Mouse (Mus musculus) right cerebral cortex, postnatal 4 days (tissue): ENCODE data around the gene Abhd12b.
A peak's percentile ranks its signal among the peaks of the same experiment; 100 is the strongest.

ENCODE experiments used
- DNase-seq: peaks from one replicate; pipeline ENCODE4 v3.0.0-alpha.2; 2022

Abhd12b gene

DNA sequence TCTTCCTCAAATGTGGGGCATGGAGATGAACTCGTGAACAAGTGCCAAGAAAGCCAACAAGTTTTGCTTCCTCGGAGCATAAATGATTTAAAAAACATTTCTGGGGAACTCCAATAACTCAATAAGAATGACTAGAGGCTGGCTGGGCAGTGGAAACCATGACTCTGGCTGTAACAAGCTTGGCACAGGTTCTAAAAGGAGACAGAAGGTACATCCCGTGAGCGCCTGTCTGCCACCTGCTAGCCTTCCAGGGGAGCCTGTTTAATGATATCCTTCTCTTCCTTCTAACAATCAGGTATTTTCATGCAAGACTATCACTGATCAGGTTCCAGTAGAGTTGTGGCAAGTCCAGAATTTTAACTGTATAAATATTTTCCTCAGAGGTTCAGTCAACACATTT, 58.6 kb downstream of the Abhd12b start:
- no peak for DNase-seq

- DNase-seq, result no peak
Observed at GRCm38 (mm10) chr12:70213601-70214000, 59.7 kb downstream of the Abhd12b start.

DNA sequence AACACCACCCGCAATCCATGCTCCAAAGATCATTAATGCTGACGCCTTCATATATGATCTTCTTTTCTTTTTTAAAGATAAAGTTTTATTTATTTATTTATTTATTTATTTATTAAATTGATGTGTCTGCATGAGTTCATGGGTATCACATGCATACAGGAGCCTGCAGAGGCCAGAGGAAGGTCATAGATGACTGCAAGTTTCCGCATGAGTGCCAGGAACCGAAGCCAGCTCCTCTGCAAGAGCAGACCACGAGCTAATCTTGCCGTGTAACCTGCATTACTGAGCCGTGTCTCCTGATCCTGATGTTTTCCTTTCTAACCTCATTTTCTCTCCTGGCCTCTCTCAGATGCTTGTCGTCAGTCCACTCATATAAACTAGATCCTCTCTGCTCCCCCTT, 60.3 kb downstream of the Abhd12b start:
- DNase-seq, result no peak

DNA sequence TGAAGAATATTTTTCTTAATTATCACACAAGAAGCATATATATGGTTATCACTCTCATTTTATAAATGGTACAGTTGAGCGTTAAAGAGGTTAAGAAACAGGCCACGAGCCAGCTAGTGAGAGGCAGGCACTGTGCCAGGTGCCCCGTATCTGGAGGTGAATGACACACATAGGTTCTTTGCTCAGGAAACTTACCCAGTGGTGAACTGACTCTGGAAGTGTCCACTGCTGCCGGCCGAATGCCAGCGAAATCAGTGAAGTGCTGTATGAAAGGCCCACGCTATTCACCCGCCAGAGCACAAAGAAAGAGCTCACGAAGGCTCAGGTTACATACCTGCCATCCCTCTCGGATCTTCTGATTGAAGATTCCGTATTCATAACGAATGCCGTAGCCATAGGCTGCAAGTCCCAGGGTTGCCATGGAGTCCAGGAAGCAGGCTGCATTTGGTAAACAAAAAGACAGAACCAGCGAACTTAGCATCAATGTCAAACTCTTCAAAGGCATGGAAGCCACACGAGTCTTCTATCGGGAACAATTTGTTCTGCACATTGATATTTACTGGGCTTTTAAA, 62.4 kb downstream of the Abhd12b start:
- peak; percentile 18 for DNase-seq

DNA sequence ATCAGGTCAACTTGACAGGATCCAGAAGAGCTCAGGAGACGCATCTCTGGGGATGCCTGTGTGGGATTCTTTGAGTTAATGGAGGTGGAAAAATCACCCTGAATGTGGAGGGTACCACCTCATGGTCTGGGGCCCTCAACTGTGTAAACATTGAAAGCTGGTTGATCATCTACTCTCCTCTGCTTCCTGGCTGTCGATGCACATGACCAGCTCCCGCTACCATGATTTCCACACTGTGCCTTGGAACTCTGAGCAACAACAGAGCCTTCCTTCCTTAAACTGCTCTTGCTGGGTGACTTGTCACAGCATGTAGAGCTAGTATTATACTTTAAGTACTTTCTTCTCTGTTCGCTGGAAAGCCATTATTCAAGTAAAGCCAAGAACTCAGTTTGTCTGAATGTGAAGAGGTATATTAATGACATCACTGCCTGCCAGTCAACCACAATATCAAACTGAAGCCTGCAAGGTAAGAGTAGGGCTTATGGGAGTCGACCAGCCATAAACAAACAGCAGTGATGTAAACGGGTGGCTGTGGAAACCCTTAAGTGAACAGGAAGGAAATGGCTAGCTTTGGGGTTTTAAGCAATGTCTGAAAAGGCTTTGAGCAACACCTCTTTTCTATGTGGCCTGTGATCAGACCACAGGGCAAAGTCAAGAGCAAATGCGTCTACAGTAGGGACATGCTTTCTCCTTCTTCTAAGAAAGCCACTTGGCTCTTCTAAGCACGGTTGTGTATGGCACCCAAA, 65.0 kb downstream of the Abhd12b start:
- no peak for DNase-seq

- no peak for DNase-seq
Observed at GRCm38 (mm10) chr12:70221425-70221824, 67.5 kb downstream of the Abhd12b start.

DNA sequence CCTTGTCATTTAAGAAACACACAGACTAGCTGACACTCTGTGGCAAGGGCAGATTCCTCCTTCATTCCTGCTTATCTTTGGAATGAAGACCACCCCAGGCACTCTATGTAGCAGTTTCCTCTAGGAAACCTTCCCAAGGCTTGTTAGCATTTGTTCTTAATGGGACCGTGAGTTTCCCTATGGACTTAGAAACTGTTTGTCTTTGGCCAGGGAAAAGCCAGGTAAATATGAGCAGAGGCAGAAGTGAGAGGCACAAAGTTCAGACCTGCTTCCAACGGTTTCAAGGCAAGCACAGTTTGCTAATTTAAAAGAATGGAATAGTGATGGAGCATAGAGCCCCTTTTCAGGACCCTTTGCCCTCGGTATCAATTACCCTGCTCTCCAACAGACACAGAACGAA, 69.4 kb downstream of the Abhd12b start:
- DNase-seq, result no peak

- no peak for DNase-seq
Observed at GRCm38 (mm10) chr12:70226655-70227054, 72.7 kb downstream of the Abhd12b start.

DNA sequence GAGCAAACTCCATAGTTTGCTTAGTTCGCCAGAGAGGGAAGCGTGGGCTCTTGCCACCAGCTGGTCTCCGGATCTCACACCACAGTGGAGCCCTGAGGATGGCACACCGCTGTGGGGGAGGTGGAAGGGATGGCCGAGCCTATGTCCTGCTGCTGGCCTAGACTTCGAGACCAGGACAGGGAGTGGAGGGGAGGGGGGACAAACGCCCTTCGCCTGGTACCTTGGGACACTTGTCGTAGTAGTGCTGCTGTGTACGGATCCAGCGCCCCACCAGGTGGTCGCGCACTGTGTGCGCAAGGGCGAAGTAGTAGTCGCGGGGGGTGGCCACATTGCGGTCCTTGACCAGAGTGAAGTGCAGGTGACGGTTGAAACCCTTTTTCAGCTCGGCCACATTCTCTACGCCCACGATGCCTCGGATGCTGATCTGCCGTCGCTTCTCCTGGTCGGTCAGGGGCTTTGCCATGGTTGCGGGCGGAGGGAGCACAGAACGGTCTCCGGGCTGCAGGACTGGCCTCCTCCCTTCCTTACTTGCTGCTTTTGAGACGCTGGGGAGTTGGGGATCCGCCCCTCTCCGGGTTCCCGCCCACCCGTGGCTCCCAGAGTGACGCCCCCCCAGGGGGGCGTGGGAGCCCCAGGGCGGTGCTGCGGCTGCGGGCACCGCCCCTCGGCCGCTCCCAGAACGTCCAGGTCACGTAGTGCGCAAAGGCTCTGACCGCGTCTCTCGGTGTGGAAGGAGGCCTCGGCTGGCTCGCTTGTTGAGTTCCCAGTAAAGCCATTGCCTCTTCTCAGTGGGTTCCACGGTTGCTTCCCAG, 73.4 kb downstream of the Abhd12b start:
- peak; percentile 28 for DNase-seq

GRCm38 (mm10) chr12:70228155-70228554, 74.2 kb downstream of the Abhd12b start:
- no peak for DNase-seq

DNA sequence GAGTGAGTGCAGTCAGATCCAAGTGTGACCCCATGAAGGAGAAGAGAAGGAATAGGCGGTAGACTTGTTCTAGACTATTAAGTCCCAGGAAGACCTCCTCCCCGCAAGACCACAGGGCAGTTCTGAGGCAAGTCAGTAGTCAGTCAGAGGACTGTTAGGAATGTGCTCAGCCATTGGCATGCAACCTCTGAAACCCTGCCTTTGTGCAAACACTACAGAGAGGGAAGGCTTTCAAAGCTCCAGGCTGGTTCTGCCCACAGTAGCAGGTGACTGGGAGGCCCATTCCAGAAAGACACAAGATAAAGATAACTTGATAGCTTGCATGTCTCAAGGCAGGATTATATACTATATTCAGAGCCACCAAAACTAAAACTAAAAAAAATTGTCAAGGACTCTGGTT, 77.4 kb downstream of the Abhd12b start, which contains the start of gene Pygl:
Gene Pygl (minus strand): TSS at position 195 of the 400 bp plus-strand sequence.
- no peak for DNase-seq

GRCm38 (mm10) chr12:70232020-70232544, 78.1 kb downstream of the Abhd12b start:
- DNase-seq, result no peak
